Mouse (Mus musculus) stomach, adult 2 months (tissue): ENCODE results near the gene Krtap9-1. TPM values are rescaled to one million over a fixed set of nuclear protein-coding genes. Genes with fewer than 3 reads are reported as not detected.

Source experiments
- polyA plus RNA-seq: library from polyadenylated mRNA; depleted of rRNA; stranded (reverse); fragments of >200 nt; gene quantifications from 2 replicates; pipeline ENCODE4 v1.2.3, GENCODE M21; 2012; rRNA removed

Gene Krtap9-1
- not detected in 2 replicates for polyA plus RNA-seq

GRCm38 (mm10) chr11:99873089-99873488 is at the start of gene Krtap9-1:
Krtap9-1 (plus strand) TSS chr11:99873389.

GRCm38 (mm10) chr11:99837966-99838365 is 35.2 kb upstream of the Krtap9-1 start, which contains the start of gene 2300003K06Rik:
2300003K06Rik (minus strand) TSS chr11:99838066.

GRCm38 (mm10) chr11:99851508-99851907 is 21.7 kb upstream of the Krtap9-1 start, which contains the start of gene Krtap4-16:
Krtap4-16 (minus strand) TSS chr11:99851608.

GRCm38 (mm10) chr11:99857617-99858016 is 15.6 kb upstream of the Krtap9-1 start, which contains the start of gene Gm11568:
Gm11568 (plus strand) TSS chr11:99857917.

GRCm38 (mm10) chr11:99864176-99864575 is 9.0 kb upstream of the Krtap9-1 start, which contains the start of gene Gm11559:
Gm11559 (plus strand) TSS chr11:99864476.

GRCm38 (mm10) chr11:99878887-99879286 is 5.7 kb downstream of the Krtap9-1 start, which contains the start of gene Gm11567:
Gm11567 (plus strand) TSS chr11:99879187.

GRCm38 (mm10) chr11:99907620-99908019 is 34.4 kb downstream of the Krtap9-1 start, which contains the start of gene Krtap31-1:
Krtap31-1 (plus strand) TSS chr11:99907920.

GRCm38 (mm10) chr11:99914451-99914850 is 41.3 kb downstream of the Krtap9-1 start, which contains the start of gene Gm11565:
Gm11565 (plus strand) TSS chr11:99914751.

Other genes with a start within 250 kb of the Krtap9-1 start
- gene Krtap4-1, start 245.2 kb upstream of the Krtap9-1 start, polyA plus RNA-seq, result not detected in 2 replicates
- not detected in 2 replicates for gene Krtap4-2, start 238.3 kb upstream of the Krtap9-1 start, polyA plus RNA-seq
- not detected in 2 replicates for gene Krtap4-7, start 229.3 kb upstream of the Krtap9-1 start, polyA plus RNA-seq
- not detected in 2 replicates for gene Gm11555, start 223.2 kb upstream of the Krtap9-1 start, polyA plus RNA-seq
- not detected in 2 replicates for gene Gm11563, start 214.4 kb upstream of the Krtap9-1 start, polyA plus RNA-seq
- gene Krtap4-6, start 207.4 kb upstream of the Krtap9-1 start, polyA plus RNA-seq, result not detected in 2 replicates
- not detected in 2 replicates for gene Gm14190, start 182.6 kb upstream of the Krtap9-1 start, polyA plus RNA-seq
- gene Gm14180, start 139.1 kb upstream of the Krtap9-1 start, polyA plus RNA-seq, result not detected in 2 replicates
- not detected in 2 replicates for gene Gm11595, start 100.5 kb upstream of the Krtap9-1 start, polyA plus RNA-seq
- not detected in 2 replicates for gene Krtap4-8, start 92.7 kb upstream of the Krtap9-1 start, polyA plus RNA-seq
- not detected in 2 replicates for gene Krtap4-9, start 88.2 kb upstream of the Krtap9-1 start, polyA plus RNA-seq
- not detected in 2 replicates for gene Gm11596, start 79.9 kb upstream of the Krtap9-1 start, polyA plus RNA-seq
- not detected in 2 replicates for gene Gm11569, start 74.5 kb upstream of the Krtap9-1 start, polyA plus RNA-seq
- gene Gm11554, start 68.9 kb upstream of the Krtap9-1 start, polyA plus RNA-seq, result 0.25 TPM in 1 of 2 replicates, not detected in the other
- 0.36 TPM in 1 of 2 replicates, not detected in the other for gene Krtap4-13, start 63.5 kb upstream of the Krtap9-1 start, polyA plus RNA-seq
- gene Gm11564, start 57.7 kb upstream of the Krtap9-1 start, polyA plus RNA-seq, result not detected in 2 replicates
- gene 2300003K06Rik, start 35.3 kb upstream of the Krtap9-1 start, polyA plus RNA-seq, result not detected in 2 replicates
- not detected in 2 replicates for gene Krtap4-16, start 21.8 kb upstream of the Krtap9-1 start, polyA plus RNA-seq
- gene Gm11568, start 15.5 kb upstream of the Krtap9-1 start, polyA plus RNA-seq, result not detected in 2 replicates
- gene Gm11559, start 8.9 kb upstream of the Krtap9-1 start, polyA plus RNA-seq, result not detected in 2 replicates
- gene Gm11567, start 5.8 kb downstream of the Krtap9-1 start, polyA plus RNA-seq, result not detected in 2 replicates
- not detected in 2 replicates for gene Krtap31-1, start 34.5 kb downstream of the Krtap9-1 start, polyA plus RNA-seq
- not detected in 2 replicates for gene Gm11565, start 41.4 kb downstream of the Krtap9-1 start, polyA plus RNA-seq
- not detected in 2 replicates for gene Krtap31-2, start 62.9 kb downstream of the Krtap9-1 start, polyA plus RNA-seq
- gene Krtap9-5, start 75.1 kb downstream of the Krtap9-1 start, polyA plus RNA-seq, result not detected in 2 replicates
- gene Krtap29-1, start 105.7 kb downstream of the Krtap9-1 start, polyA plus RNA-seq, result not detected in 2 replicates
- gene Krtap16-1, start 113.2 kb downstream of the Krtap9-1 start, polyA plus RNA-seq, result not detected in 2 replicates
- gene Krtap17-1, start 120.6 kb downstream of the Krtap9-1 start, polyA plus RNA-seq, result not detected in 2 replicates
- gene Krt33a, start 142.8 kb downstream of the Krtap9-1 start, polyA plus RNA-seq, result not detected in 2 replicates
- not detected in 2 replicates for gene Krt33b, start 156.5 kb downstream of the Krtap9-1 start, polyA plus RNA-seq
- not detected in 2 replicates for gene Krt34, start 168.2 kb downstream of the Krtap9-1 start, polyA plus RNA-seq
- 0.09 TPM in 1 of 2 replicates, not detected in the other for gene Krt31, start 177.2 kb downstream of the Krtap9-1 start, polyA plus RNA-seq
- gene Krt32, start 214.8 kb downstream of the Krtap9-1 start, polyA plus RNA-seq, result 2.5 TPM in 2 replicates
- gene Krt35, start 222.9 kb downstream of the Krtap9-1 start, polyA plus RNA-seq, result 0.08 TPM in 1 of 2 replicates, not detected in the other
- gene Krt36, start 232.2 kb downstream of the Krtap9-1 start, polyA plus RNA-seq, result 0.06 and 0.19 TPM in 2 replicates
- 602 and 681 TPM in 2 replicates for gene Krt13, start 248.2 kb downstream of the Krtap9-1 start, polyA plus RNA-seq